Mouse (Mus musculus): Measurements from ENCODE around the gene Kcnn3.

The Kcnn3 gene

DNA sequence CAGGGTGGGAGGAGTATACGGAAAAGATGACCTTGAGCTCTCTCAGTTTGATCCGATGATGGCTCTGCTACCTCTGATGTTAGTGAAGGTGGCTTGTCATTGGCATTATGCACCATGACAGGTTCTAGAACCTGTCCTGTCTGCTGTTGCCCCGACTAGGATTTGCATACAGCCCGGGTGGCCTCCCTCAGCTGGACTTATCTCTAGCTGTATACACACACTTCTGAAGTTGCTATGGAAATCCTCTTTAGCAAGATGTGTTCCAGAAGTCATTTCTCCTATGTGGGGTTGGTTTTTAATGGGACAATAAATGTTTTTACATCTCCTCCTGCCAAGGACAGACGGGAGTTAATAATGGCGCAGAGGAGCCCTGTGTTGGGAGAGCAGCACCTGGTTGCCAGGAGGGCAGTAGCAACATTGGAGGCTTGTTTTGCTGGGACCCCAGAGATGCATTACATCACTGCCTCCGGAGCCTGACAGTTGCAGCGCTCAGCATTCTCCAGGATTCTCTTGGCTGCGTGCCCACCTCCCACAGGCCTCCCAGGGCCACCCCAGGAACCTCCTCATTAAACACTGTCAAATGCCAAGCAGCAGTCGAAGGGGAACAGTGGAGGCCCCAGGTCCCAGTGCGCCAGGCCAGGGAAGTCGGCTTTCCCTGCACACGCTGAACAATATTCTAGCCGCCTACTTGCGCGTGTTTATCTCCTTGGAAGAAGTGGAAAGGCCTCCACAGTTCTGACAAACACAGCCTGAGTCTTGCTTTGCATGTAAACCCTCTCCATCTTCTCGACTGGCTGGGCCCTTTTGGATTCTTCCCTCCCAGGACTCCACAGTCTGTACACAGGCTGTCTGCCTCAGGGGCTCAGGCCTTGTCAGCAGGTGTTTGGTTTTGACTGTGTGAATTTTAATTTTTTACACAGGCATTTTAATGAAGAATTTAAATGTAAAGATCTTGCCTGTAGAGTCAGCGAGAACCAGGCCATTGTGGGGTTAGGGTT, 93.9 kb downstream of the Kcnn3 start:
- peak; percentile 32 for DNase-seq (ENCODE audit: low read depth, low spot score)

DNA sequence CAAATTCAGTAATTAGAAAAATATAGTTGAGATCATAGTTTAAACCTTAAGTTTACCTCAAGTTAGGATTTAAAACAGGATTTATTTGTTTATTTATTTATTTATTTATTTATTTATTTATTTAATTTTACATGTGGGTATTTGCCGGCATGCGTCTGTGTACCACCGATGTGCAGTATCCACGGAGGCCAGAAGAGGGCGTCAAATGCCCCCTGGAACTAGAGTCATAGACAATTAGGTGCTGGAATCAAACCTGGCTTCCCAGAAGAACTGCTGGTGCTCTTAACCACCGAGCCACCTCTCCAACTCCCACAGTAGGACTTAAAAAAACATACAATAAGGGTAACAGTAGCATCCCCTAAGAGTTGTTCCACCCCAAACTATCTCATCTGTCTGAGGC, 96.9 kb downstream of the Kcnn3 start:
- DNase-seq (ENCODE audit: low read depth, low spot score): no peak

DNA sequence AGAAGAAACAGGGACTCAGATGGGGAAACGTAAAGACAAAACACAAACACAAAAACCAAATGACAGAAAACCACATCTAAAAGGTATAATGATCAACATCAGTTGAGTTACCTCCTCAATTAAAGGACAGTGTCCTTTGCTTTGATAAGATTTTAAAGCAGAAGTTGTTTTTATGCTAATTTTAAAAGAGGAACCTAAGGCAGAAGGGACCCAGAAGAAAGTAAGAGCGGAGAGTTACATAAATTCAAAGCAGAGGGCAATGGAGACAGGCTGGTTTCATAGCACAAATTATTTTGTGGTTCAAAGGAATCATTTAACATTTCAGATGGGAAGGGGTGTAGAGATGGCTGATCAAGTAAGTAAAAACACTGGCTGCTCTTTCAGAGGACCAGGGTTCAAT, 97.4 kb downstream of the Kcnn3 start:
- no peak for DNase-seq (ENCODE audit: low read depth, low spot score)

DNA sequence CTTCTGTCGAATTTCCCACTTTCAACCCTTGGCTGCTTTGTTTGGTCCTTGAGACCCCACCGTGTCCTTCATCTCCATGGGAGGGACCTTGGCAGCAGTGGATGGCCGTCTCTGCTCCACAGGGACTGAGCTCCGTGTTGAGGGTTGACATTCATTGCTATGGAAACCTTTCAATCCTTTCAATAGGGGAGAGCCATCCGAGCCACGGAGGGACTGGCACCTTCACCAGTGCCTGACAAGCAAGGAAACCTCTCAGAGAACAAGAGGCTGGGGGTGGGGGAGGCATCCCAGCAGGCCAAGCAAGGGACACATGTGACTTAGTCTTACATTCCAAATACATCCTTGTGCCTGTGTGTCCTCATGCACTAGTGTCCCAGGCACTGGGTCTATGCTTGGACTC, 102.9 kb downstream of the Kcnn3 start:
- DNase-seq (ENCODE audit: low read depth, low spot score): no peak

DNA sequence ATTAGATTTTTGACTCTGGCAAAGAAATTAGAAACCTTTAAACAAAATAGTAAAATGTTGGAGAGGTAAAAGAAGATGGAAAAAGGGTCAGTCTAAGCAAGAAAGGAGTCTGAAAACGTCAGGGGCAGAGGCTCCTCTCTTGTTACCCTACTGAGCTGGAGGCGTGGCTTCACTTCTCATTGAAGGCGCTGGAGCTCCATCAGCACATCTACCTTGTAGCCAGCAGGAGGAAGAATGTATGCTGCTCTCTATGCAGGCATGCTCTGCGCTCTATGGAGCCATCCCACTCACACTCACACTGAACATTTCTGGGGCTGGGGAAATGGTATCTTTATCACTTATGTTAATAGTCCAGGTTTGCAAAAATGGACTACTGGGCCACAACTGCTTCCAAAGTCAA, 103.6 kb downstream of the Kcnn3 start:
- no peak for DNase-seq (ENCODE audit: low read depth, low spot score)

DNA sequence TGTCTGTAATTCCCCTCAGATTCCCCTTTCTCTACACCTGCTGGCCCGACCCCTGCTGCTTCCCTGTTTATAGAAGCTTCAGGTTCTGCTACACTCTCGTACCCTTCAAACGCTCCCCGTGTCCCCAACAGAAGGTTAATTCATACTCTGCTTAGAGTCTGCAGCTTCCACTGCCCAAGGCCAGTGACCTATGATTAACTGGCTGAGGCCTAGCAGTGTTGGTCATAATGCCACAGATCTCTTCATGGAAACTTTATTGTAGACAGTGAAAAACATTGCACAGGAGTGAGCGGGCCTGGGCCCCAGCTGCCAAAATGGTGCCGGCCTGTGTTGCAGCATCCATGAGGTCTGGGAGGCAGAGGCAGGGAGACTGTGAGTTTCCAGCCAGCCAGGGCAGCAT, 104.0 kb downstream of the Kcnn3 start:
- no peak for DNase-seq (ENCODE audit: low read depth, low spot score)

DNA sequence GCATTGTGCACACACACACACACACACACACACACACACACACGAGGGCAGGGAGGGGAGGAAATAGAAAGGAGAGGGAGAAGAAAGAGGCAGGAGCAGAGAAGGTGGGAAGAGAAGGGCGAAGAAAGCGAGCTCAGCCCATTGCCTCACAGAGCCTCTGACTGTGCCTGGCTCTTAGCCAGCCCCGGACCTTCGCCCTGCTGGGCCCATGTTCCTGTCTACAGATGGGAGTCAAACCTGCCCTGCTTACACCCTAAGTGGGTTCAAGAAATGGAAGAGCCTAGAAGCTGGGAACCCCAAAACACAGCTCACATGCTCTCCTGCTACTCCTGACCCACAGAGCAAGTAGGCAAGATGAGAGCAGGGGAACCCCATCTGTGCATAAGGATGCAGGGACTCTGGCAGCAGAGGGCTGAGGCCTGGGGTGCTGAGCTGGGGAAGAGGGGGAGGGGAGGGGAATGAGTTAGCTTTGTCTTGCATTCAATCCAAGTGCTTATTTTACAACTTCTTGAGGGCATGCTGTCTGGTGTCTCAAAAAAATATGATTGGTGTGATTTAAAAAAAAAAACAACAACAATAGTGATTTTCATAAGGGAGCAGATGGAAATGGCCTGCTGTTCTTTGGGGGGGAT, 105.0 kb downstream of the Kcnn3 start:
- DNase-seq (ENCODE audit: low read depth, low spot score): no peak

DNA sequence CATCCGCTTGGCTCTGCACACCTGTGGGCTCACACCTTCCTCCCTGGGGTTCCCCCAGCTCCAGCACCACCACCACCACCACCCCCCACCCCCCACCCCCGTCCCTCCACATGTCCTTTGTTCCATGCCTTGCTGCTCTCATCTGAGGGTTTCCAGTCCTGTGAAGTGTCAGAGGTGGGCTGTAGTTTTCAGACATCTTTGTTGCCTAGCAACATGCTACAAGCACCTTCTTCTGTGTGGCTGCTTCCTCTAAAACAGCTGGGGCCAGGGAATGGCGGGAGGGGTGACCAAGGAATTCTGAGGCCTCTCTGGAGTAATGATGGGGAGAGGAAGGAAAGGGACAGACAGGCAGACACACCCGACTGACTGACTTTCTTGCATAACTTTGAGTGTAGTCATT, 106.6 kb downstream of the Kcnn3 start:
- no peak for DNase-seq (ENCODE audit: low read depth, low spot score)

DNA sequence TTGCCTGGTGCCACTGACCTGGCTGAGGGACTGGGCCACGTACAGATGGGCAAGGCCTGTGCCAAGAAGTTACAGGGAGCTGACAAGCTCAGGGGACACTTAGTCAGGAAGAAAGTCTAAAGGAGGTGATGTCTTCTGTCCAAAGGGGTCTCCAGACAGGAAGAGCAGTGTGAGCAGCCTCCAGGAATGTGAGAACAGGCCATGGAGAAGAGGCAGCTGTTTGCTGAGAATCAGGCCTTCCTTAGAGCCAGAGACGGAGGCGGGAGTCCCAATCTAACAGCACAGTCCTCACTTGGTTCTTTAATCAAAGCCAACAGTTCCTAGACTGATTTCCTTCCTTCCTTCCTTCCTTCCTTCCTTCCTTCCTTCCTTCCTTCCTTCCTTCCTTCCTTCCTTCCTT, 109.8 kb downstream of the Kcnn3 start:
- DNase-seq (ENCODE audit: low read depth, low spot score): no peak

DNA sequence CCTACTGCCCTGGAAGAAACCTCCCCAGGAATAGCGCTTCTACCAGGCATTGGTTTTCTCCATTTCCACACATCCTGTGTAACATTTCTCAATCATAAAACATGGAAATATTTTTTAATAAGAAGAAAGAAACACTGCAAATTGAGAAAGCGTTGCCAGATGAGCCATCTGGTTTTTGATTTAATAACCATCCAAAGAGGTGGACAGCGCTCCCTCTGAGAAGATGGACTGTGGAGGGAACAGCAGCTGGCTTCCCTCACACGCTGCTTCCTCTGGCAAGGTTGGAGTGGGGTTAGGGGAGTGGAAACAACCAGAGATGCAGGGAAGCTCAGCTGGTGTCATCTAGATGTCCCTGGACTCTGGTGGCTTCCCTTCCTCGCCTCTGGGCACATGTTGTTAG, 111.8 kb downstream of the Kcnn3 start:
- DNase-seq (ENCODE audit: low read depth, low spot score): no peak

DNA sequence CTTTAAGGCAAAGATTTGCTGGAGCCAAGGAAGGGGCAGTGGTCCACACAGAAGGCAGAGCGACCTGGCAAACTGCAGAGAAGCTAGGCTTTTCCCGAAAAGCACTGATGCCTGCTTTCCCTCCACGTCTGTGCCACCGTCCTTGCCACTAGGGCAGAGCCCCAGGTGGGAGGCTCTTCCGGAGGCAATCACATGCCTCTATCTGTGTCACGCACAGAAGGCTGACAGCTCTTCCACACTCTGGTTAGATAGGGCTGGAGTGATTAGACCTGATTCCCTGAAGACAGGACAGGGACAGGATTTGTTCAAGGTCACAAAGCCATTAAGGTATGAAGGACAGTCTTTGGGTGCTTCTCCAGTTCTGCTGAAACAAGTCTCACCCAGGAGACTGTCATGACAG, 113.6 kb downstream of the Kcnn3 start:
- no peak for DNase-seq (ENCODE audit: low read depth, low spot score)

DNA sequence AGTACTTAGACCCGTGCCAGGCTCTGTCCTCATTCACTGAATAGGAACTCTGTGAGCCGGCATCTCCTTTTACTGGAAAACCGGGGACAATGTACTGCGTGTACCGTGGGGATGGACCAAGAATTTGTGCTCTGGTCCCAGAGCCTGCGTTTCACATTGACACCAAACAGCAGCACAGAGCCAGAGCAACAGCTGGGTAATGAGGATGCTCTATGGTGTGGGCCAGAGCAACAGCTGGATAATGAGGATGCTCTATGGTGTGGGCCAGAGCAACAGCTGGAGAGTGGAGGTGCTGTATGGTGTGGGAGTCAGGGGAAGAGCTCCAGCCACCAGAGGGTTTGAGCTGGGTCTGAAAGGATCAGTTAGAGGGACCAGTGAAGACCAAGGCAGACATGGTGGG, 114.0 kb downstream of the Kcnn3 start:
- no peak for DNase-seq (ENCODE audit: low read depth, low spot score)

DNA sequence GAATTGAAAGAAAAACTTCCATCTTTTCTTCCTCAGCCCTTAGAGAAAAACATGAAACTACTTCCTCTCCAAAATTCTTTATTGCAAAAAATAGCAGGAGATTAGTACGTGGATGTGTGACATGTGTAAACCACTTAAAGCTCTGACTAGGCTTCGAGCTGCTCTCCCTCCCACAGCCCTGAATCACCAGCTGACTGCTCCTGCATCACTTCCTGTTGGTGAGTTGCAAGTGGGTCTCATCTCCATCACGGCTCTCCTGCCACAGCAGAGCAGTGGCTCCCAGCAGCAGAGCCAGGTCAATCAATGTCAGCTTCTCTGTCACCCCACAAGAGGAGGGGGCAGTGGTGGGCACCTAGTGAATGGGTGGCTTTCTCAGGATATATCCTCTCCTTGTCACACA, 120.8 kb downstream of the Kcnn3 start:
- no peak for DNase-seq (ENCODE audit: low read depth, low spot score)

DNA sequence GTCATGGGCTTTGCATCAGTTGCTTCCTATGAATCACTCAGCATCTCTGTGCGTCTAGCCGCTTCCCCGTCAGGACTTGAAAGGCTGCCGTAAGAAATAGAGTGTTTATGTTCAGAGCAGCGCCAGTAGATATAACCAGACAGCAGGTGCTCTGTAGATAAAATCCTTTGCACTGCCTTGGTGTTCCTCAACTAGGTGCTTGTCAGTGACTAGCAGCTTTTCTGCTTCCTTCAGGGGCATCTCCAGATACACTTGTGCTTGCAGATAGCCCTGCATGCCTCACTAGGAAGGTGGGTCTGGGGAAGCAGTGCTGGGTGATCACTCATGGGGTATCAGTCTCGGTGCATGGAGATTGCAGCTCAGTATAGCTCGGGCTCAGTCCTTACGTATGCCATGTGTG, 123.4 kb downstream of the Kcnn3 start:
- DNase-seq (ENCODE audit: low read depth, low spot score): no peak

DNA sequence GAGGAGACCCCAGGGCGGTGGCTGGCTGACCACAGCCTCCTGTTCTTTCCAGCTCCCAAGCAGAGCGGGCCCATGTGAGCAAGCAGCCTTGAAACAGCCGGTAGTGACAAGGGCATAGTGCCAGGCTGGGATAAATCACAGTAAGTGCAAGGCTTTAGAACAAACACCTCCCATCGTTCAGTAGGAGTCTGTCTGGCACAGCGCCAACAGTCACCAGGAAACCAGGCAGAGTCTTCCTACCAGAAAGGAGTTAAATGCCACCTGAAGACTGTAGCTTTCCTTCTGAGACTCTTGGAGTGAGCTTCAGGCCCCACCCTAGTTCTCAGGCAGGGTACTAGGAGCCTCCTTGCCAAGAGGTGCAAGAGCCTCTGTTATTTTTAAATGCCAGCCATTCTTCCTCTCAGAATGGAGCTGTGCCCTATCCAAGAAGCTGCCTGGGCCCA, 126.9 kb downstream of the Kcnn3 start:
- peak; percentile 9 for DNase-seq (ENCODE audit: low read depth, low spot score)

DNA sequence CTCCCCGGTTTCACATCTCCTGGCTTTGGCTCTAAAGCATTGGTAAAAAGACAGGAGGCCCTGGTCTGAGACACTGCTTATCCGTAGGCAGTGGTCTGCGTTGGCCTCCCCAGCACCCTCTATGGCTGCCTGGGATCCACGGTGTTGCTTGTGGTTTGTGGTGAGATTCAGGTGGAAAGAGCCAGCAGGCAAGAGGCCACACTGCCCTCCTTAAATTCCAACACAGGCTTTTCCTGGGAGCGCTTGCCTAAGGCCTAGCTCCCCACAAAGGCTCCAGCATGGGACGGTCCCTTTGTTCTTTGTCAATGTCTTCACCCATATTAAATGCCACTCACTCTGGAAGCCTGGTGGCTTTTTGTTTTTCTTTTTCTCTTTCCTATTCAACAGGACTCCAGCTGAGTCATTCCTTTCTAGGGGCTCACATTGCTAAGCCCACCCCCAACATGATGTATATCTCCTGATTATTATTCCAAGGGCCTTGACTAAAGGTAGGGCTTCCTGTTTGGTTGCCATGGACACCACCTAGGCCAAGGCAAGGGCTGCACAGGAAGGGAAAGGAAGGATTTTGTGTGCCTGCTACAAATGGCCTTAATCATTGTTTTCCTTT, 127.4 kb downstream of the Kcnn3 start:
- DNase-seq (ENCODE audit: low read depth, low spot score): no peak

DNA sequence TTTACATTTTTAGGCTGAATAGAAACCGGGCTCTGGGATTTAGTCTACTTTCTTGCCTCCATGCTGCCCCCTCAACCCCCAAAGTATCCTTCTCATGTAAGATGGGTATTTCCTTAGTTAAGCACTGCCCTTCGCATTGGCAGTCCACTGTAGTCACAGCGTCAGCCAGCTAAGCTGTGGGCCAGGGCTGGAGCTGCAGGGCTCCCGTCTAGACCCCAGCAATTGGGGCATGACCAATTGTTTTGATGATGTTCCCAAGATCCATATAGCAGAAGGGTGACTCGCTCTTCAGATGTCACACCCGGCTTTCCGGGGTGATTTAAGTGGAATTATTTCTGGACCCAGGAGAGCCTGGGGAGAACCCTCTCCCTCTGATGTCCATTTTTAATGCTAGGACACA, 129.9 kb downstream of the Kcnn3 start:
- DNase-seq (ENCODE audit: low read depth, low spot score): no peak

DNA sequence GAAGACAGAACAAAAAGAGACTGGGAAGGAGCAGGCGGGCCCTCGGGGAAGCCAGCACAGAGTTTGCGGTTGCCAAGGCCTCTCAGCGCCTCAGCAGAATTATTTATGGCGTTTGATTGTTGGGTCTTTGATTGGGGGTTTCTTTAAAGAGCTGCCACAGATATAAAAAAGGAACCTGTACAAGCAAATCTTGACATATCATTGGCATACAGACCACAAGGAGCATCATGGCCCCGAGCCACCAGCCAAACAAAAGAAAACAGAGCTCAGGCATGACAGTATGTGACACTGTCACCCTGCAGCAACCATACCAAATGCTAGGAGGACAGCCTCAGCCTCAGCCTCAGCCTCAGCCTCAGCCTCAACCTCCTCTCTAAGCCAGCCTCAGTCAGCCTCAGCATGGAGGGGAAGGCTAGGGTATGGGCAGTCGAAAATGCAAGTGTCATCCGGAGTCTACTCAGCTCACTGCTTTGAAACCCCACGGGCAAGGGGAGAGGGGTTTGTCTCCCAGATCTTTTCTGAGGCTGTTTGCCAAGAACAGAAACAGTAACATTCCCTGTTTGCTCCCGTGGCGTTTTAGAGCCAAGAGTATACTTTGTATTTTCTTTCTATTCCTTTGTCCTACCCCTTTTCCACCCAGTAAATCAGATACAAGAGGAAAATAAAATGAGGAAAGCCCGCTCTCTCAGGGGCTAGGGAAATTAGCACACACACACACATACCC, 133.4 kb downstream of the Kcnn3 start:
- DNase-seq (ENCODE audit: low read depth, low spot score): no peak

DNA sequence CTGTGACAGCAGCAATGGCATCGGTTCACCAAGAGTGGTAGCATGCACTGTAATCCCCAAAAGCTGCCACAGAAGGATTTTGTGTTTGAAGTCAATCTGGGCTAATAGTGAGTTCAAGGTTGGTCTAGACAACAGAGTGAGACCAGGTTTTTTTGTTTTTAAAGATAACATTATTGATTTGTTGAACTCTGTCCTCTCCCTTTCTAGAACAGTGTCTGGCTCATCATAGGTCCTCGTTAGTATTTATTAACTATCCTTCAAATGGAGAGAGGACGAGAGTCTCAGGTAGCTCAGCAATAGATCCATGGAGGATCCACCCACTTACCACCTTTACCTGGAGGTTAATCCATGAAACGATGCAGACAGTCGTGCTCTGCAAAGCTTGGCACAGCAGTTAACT, 137.1 kb downstream of the Kcnn3 start:
- DNase-seq (ENCODE audit: low read depth, low spot score): no peak

DNA sequence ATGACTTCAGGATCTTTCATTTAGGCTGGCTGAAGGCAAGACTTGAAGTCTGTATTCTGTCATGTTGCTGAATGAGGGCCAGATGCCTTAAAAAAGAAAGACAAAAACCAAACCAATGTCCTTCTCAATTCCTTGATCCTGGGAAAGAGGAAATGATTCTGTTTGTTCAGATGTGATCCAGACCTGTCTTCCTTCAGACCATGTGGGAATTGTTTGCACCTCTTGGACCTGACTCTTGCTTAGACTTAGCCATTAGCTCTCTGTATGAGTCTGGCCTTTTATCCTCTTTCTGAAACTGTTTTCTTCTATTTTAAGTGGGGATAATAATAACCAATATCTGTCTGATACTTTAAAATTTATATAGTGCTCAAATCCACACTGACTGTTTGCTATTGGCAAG, 138.5 kb downstream of the Kcnn3 start:
- no peak for DNase-seq (ENCODE audit: low read depth, low spot score)

DNA sequence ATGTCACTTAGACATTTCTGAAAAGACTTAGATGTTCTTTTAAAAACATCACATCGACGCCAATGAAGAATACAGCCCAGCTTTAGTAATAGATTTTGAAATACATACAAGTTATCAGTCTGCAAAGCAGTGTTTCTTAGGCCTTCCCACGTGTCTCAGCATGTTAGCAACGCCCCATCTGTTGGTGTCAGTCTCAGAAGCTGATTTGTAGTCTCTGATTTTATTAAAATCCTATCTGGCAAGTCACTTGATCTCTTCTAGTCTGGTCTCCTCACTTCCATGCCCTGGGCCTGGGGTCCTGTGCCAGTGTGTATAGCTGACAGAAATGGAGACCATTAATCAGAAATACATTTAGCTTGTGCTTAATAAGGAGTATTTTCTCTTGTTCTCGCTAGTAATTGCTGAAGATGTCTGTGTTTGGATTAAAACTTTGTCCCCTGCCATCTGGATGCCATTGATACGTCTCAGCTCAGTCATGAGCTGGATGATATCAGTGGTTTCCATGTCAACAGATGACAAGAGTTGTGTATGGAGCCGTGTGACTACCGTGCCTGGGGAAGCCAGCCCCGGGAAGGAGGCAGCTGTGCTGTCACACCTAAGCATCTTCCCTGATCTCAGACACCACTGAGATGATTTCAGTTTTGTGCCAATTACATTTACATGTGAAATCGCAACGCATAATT, 140.1 kb downstream of the Kcnn3 start:
- DNase-seq (ENCODE audit: low read depth, low spot score): no peak

Data from retina, postnatal 7 days (tissue).